Mouse (Mus musculus) kidney, embryonic 15.5 days (tissue): ENCODE data around the gene Krt15. TPM values are rescaled to one million over a fixed set of nuclear protein-coding genes. Genes with fewer than 3 reads are reported as not detected.

Experiments
- ATAC-seq: fragments of 200-750 bp; cut with Nextera tagmentation; replicated peaks from 2 replicates; pipeline ENCODE4 v1.8.0; 2017; ENCODE audit warnings: moderate TSS enrichment; ENCODE audit not compliant: low FRiP score
- H3K27ac ChIP-seq: fragments of 300-500 bp; sonication (generic); 2 replicates; pipeline ENCODE4 v1.5.1; 2015; ENCODE audit warnings: mild to moderate bottlenecking, inconsistent platforms
- H3K27me3 ChIP-seq: fragments of 300-500 bp; sonication (generic); 2 replicates; pipeline ENCODE4 v1.6.1; 2015; ENCODE audit warnings: inconsistent platforms
- H3K36me3 ChIP-seq: fragments of 300-500 bp; sonication (generic); 2 replicates; pipeline ENCODE4 v1.6.1; 2015; ENCODE audit warnings: inconsistent platforms
- H3K4me1 ChIP-seq: fragments of 300-500 bp; sonication (generic); 2 replicates; pipeline ENCODE4 v1.6.1; 2015; ENCODE audit warnings: inconsistent platforms
- H3K4me2 ChIP-seq: fragments of 300-500 bp; sonication (generic); 2 replicates; pipeline ENCODE4 v1.6.1; 2015; ENCODE audit warnings: moderate library complexity, mild to moderate bottlenecking, inconsistent platforms
- H3K4me3 ChIP-seq: fragments of 300-500 bp; sonication (generic); replicated peaks from 2 replicates; pipeline ENCODE4 v1.5.1; 2015; ENCODE audit warnings: mild to moderate bottlenecking, inconsistent platforms
- H3K9ac ChIP-seq: fragments of 300-500 bp; sonication (generic); 2 replicates; pipeline ENCODE4 v1.6.1; 2015; ENCODE audit warnings: mild to moderate bottlenecking, inconsistent platforms
- H3K9me3 ChIP-seq: fragments of 300-500 bp; sonication (generic); replicated peaks from 2 replicates; pipeline ENCODE4 v1.6.1; 2016; ENCODE audit warnings: inconsistent platforms
- WGBS: fragments of 180-500 bp; shearing (Covaris S2); methylation state at CpG from one replicate; pipeline ENCODE4 v1.1.7; 2015; ENCODE audit warnings: mixed read lengths; 5-methylcytosine and 5-hydroxymethylcytosine counted together
- polyA plus RNA-seq: library from polyadenylated mRNA; unstranded; fragments of >200 nt; fragmentation: Nextera tagmentation; extraction: Ambion mirVana; gene quantifications from 2 replicates; pipeline ENCODE4 v1.2.1, GENCODE M21; 2015

The Krt15 gene
- polyA plus RNA-seq, 1 experiment from 2014 or later: 14.8 TPM

DNA sequence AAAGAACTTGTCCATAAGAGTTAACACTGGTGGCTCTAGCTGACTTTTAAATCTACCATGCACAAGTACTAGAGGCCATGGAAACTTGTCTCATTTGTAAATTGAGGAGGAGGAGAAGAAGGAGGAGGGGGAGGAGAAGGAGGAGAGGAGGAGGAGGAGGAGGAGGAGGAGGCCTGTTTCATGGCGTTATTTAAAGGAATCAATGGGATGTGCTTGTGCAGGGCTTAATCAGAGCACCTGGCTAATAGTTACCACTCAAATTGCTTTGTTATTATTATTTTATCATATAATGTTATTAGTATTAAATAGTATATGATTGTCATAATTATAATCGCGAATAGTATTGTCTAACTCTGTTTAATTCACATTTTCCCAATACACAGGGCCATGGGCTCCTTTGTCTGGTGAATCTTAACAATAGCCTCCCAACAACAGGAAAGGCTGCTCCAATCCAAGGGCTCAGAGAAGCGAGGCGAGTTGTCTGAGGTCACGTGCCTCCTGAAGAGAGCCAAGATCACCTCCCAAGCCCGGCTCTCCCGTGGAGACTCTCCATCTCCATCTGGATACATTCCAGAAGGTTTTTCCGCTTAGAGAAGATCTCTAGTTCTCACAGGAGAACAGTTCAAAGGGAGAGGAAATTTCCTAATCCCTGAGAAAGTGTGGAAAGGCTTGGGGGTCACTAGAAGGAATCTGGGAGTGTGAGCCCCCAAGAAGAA, 13.0 kb upstream of the Krt15 start, which contains the start of gene Krt19:
Krt19 (minus strand) TSS at position 51 of the 716 bp plus-strand sequence.
- Histone ChIP-seq H3K4me1 (peaks cover 39% of the 10 kb centered on the region), H3K27ac (0 out of 2 replicates have a peak within 1 kb of the TSS, but pooled peaks have one; percentile 2)
- 49% methylated on average over 9 of the region's 9 CpGs for WGBS

DNA sequence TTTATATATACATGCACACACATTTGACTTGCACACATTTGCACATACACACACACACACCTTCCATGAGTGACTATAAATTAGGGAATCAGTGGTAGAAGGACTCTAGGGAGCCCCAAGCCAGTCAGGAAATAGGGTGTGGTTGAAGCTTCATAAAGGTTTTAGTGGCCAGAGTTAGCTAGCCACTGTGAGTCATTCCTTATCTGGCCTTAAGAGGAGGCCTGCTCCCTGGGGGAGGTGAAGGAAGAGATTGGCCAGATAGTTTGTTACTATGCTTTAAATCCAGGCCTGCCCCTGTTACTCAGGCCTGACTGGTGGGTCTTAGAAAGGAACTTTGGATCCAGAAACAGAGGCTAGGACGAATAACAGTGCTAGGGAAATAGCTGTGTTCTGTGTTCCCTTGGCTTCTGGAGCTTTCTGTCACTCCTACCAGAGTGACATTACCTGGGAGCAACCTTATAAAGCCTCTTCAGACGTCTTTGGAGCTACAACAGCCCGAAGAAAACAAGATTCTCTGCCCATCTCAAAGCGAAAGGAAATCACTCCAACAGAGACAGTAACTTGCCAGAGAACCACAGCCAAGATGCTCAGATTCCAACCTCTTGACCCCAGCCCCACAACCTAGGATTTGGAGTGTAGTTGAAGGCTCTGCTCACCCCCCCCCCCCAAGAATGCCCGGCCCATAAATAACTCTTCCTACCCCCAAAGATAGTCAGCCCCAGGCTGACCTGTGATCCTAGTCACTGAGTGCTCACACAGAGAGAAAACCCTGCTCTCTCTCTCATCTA, 12.0 kb upstream of the Krt15 start:
- no peak overlapping the region for H3K27ac ChIP-seq

More for the DNA sequence above, 13.0 kb upstream of the Krt15 start, which contains the start of gene Krt19:
- Histone ChIP-seq H3K4me2 (no peak within 1 kb of the TSS), H3K4me3 (no peak within 1 kb of the TSS), H3K9me3 (no peaks in the 10 kb centered on the region), H3K36me3 (no peaks in the 10 kb centered on the region), H3K27me3 (peaks cover 30% of the 10 kb centered on the region), H3K9ac (no peak within 1 kb of the TSS)
- no peak for ATAC-seq

GRCm38 (mm10) chr11:100145858-100146560, 10.3 kb upstream of the Krt15 start:
- Histone ChIP-seq H3K4me1 (peaks cover 40% of the 10 kb centered on the region), H3K4me3 (peak overlapping the region; percentile 42), H3K9ac (peak overlapping the region; percentile 16; the same call in 1 of the 2 replicates), H3K27me3 (peaks cover 32% of the 10 kb centered on the region), H3K27ac (no peak overlapping the region), H3K4me2 (peak overlapping the region; percentile 72), H3K36me3 (no peaks in the 10 kb centered on the region), H3K9me3 (no peaks in the 10 kb centered on the region)
- under 1% methylated on average over 13 of the region's 13 CpGs for WGBS
- 0 out of 2 replicates have a peak, but pooled peaks have one; percentile 44 for ATAC-seq

More for the DNA sequence above, 12.0 kb upstream of the Krt15 start:
- ATAC-seq: no peak
- Histone ChIP-seq H3K36me3 (no peaks in the 10 kb centered on the region), H3K9ac (no peak overlapping the region), H3K4me2 (no peak overlapping the region), H3K4me1 (peaks cover 38% of the 10 kb centered on the region), H3K4me3 (no peak overlapping the region), H3K27me3 (peaks cover 32% of the 10 kb centered on the region), H3K9me3 (no peaks in the 10 kb centered on the region)
- WGBS: 46% methylated on average over 5 of the region's 5 CpGs

GRCm38 (mm10) chr11:100145104-100145503, 9.4 kb upstream of the Krt15 start:
- Histone ChIP-seq H3K9ac (peak overlapping the region; percentile 16; the same call in 1 of the 2 replicates), H3K27ac (0 out of 2 replicates have a peak overlapping the region, but pooled peaks have one; percentile 32), H3K4me2 (peak overlapping the region; percentile 72), H3K27me3 (peaks cover 32% of the 10 kb centered on the region), H3K4me3 (peak overlapping the region; percentile 42), H3K36me3 (no peaks in the 10 kb centered on the region), H3K4me1 (peaks cover 45% of the 10 kb centered on the region), H3K9me3 (no peaks in the 10 kb centered on the region)
- ATAC-seq: peak; percentile 50; the same call in 1 of the 2 replicates
- WGBS: 1% methylated on average over 20 of the region's 20 CpGs

DNA sequence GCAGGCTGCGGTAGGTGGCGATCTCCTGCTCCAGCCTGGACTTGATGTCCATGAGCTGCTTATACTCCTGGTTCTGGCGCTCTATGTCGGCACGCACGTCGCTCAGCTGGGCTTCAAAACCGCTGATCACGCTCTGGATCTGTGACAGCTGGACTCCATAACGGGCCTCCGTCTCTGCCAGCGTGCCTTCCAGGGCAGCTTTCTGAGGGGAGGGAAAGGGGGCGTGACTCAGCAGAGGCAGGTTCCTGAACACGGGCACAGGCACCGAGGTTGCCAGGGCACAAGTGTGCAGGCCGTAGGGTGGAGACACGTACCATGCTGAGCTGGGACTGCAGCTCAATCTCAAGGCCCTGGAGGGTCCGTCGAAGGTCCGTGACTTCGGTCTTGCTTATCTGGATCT, 5.2 kb upstream of the Krt15 start:
- no peak for ATAC-seq
- H3K27ac ChIP-seq: no peak overlapping the region
- H3K4me3 ChIP-seq: no peak overlapping the region
- H3K9ac ChIP-seq: no peak overlapping the region
- no peaks in the 10 kb centered on the region for H3K9me3 ChIP-seq
- WGBS: 57% methylated on average over 21 of the region's 21 CpGs
- no peak overlapping the region for H3K4me2 ChIP-seq
- no peaks in the 10 kb centered on the region for H3K36me3 ChIP-seq
- H3K27me3 ChIP-seq: peaks cover 23% of the 10 kb centered on the region
- peaks cover 56% of the 10 kb centered on the region for H3K4me1 ChIP-seq

- Histone ChIP-seq H3K4me2 (no peak overlapping the region), H3K36me3 (no peaks in the 10 kb centered on the region), H3K27ac (no peak overlapping the region), H3K27me3 (peaks cover 11% of the 10 kb centered on the region), H3K4me3 (no peak overlapping the region), H3K9me3 (no peaks in the 10 kb centered on the region), H3K4me1 (peaks cover 55% of the 10 kb centered on the region), H3K9ac (no peak overlapping the region)
- 46% methylated on average over 2 of the region's 2 CpGs for WGBS
- ATAC-seq: no peak
Measured at GRCm38 (mm10) chr11:100139391-100139790, 3.7 kb upstream of the Krt15 start.

GRCm38 (mm10) chr11:100138809-100139208, 3.1 kb upstream of the Krt15 start:
- Histone ChIP-seq H3K36me3 (no peaks in the 10 kb centered on the region), H3K27me3 (peaks cover 10% of the 10 kb centered on the region), H3K9me3 (no peaks in the 10 kb centered on the region), H3K4me3 (no peak overlapping the region), H3K9ac (no peak overlapping the region), H3K4me2 (no peak overlapping the region), H3K27ac (no peak overlapping the region), H3K4me1 (peaks cover 52% of the 10 kb centered on the region)
- no peak for ATAC-seq
- 62% methylated on average over 7 of the region's 7 CpGs for WGBS

- 0 out of 2 replicates have a peak overlapping the region, but pooled peaks have one; percentile 0 for H3K27ac ChIP-seq
- ATAC-seq: peak; percentile 69
Measured at GRCm38 (mm10) chr11:100137693-100138092, 2.0 kb upstream of the Krt15 start.

DNA sequence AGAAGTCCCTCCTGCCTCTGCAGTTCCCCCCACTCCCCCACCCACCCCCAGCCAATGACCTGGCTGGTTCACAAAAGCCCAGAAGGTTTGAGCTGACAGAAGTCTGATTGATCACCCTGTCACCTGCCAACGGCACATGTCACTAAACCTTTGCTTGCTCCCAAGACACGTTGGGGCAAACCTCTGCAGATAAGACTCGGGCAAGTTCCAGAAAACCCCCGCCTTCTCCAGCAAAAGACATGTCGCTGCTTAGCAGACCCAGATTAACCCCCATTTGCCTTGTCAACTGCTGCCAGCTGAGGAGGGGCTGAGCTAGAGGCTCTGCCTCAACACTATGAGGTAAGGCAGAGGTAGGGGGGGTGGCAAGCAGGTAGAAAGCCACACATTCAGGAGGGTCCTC, 831 bp upstream of the Krt15 start:
- 22% methylated on average over 5 of the region's 5 CpGs for WGBS
- H3K9ac ChIP-seq: no peak overlapping the region

More at GRCm38 (mm10) chr11:100137693-100138092, 2.0 kb upstream of the Krt15 start:
- no peak overlapping the region for H3K4me2 ChIP-seq
- peaks cover 12% of the 10 kb centered on the region for H3K27me3 ChIP-seq
- no peaks in the 10 kb centered on the region for H3K9me3 ChIP-seq
- peaks cover 52% of the 10 kb centered on the region for H3K4me1 ChIP-seq
- no peaks in the 10 kb centered on the region for H3K36me3 ChIP-seq
- 10% methylated on average over 5 of the region's 5 CpGs for WGBS
- H3K4me3 ChIP-seq: no peak overlapping the region
- no peak overlapping the region for H3K9ac ChIP-seq

GRCm38 (mm10) chr11:100124901-100125300, 10.8 kb downstream of the Krt15 start:
- 76% methylated on average over 7 of the region's 7 CpGs for WGBS
- ATAC-seq: no peak
- H3K4me1 ChIP-seq: no peaks in the 10 kb centered on the region

More for the DNA sequence above, 831 bp upstream of the Krt15 start:
- H3K27ac ChIP-seq: peak overlapping the region; percentile 0; the same call in 1 of the 2 replicates
- no peaks in the 10 kb centered on the region for H3K9me3 ChIP-seq
- no peak overlapping the region for H3K4me3 ChIP-seq
- no peaks in the 10 kb centered on the region for H3K36me3 ChIP-seq
- H3K4me1 ChIP-seq: peaks cover 52% of the 10 kb centered on the region
- peaks cover 16% of the 10 kb centered on the region for H3K27me3 ChIP-seq
- no peak overlapping the region for H3K4me2 ChIP-seq
- no peak for ATAC-seq

GRCm38 (mm10) chr11:100121466-100121865, 14.3 kb downstream of the Krt15 start, which contains the start of gene Krt13:
Gene Krt13 (minus strand): TSS chr11:100121566.
- Histone ChIP-seq H3K36me3 (no peaks in the 10 kb centered on the region), H3K4me3 (no peak within 1 kb of the TSS), H3K9ac (no peak within 1 kb of the TSS), H3K27me3 (no peaks in the 10 kb centered on the region; the same call in 1 of the 2 replicates), H3K9me3 (no peaks in the 10 kb centered on the region), H3K4me1 (no peaks in the 10 kb centered on the region), H3K27ac (no peak within 1 kb of the TSS), H3K4me2 (no peak within 1 kb of the TSS)
- WGBS: 68% methylated on average over 3 of the region's 3 CpGs
- ATAC-seq: no peak

More at GRCm38 (mm10) chr11:100124901-100125300, 10.8 kb downstream of the Krt15 start:
- Histone ChIP-seq H3K4me3 (no peak overlapping the region), H3K9me3 (no peaks in the 10 kb centered on the region), H3K27me3 (no peaks in the 10 kb centered on the region; the same call in none of the 2 replicates), H3K9ac (no peak overlapping the region), H3K27ac (no peak overlapping the region), H3K36me3 (no peaks in the 10 kb centered on the region), H3K4me2 (no peak overlapping the region)
